Mouse (Mus musculus) heart, adult 8-10 months (tissue): ENCODE data around the gene E2f7. TPM values are rescaled to one million over a fixed set of nuclear protein-coding genes. Genes with fewer than 3 reads are reported as not detected.

Experiments used
- total RNA-seq, 4 experiments: library from RNA; stranded (reverse); gene quantifications; 2 replicates each; pipeline ENCODE4 v1.2.4; 2022

The E2f7 gene
- total RNA-seq, 4 experiments from 2014 or later = 0.56 to 1.5 (median 1.1) TPM

Other genes starting within 250 kb of the E2f7 start
- gene Csrp2, start 174.3 kb downstream of the E2f7 start, total RNA-seq = 10 to 100 TPM; 17.3 to 22.3 (median 21.3) TPM